Mouse (Mus musculus) limb, embryonic 14.5 days (tissue): ENCODE measurements around the gene Shroom4. TPM values are rescaled to one million over a fixed set of nuclear protein-coding genes. Genes with fewer than 3 reads are reported as not detected.

Experiments
- ATAC-seq: fragments of 200-750 bp; cut with Nextera tagmentation; 2 replicates; pipeline ENCODE4 v1.8.0; 2017; ENCODE audit warnings: low read depth, moderate number of reproducible peaks, moderate TSS enrichment; ENCODE audit not compliant: low FRiP score
- DNase-seq: peaks from one replicate; pipeline ENCODE4 v3.0.0-alpha.2; 2015; ENCODE audit warnings: low spot score
- H3K27ac ChIP-seq: fragments of 300-500 bp; sonication (generic); replicated peaks from 2 replicates; pipeline ENCODE4 v1.5.1; 2014; ENCODE audit warnings: low read depth, mild to moderate bottlenecking, low read length, moderate library complexity, mixed read lengths
- H3K27me3 ChIP-seq: fragments of 300-500 bp; sonication (generic); 2 replicates; pipeline ENCODE4 v1.6.1; 2014; ENCODE audit warnings: low read length, mixed read lengths; ENCODE audit not compliant: control insufficient read depth, insufficient read depth
- H3K36me3 ChIP-seq: fragments of 300-500 bp; sonication (generic); 2 replicates; pipeline ENCODE4 v1.6.1; 2014; ENCODE audit warnings: mild to moderate bottlenecking, low read length, moderate library complexity, mixed read lengths; ENCODE audit not compliant: control insufficient read depth, insufficient read depth
- H3K4me1 ChIP-seq: fragments of 300-500 bp; sonication (generic); 2 replicates; pipeline ENCODE4 v1.6.1; 2014; ENCODE audit warnings: antibody characterized with exemption, low read length, mixed read lengths; ENCODE audit not compliant: control insufficient read depth, insufficient read depth
- H3K4me2 ChIP-seq: fragments of 300-500 bp; sonication (generic); replicated peaks from 2 replicates; pipeline ENCODE4 v1.6.1; 2014; ENCODE audit warnings: low read depth, mild to moderate bottlenecking, low read length, moderate library complexity; ENCODE audit not compliant: severe bottlenecking
- H3K4me3 ChIP-seq: fragments of 300-500 bp; sonication (generic); replicated peaks from 2 replicates; pipeline ENCODE4 v1.5.1; 2014; ENCODE audit warnings: low read length
- H3K9ac ChIP-seq: fragments of 300-500 bp; sonication (generic); 2 replicates; pipeline ENCODE4 v1.6.1; 2014; ENCODE audit warnings: mild to moderate bottlenecking, low read depth, low read length, moderate library complexity; ENCODE audit not compliant: severe bottlenecking
- H3K9me3 ChIP-seq: fragments of 300-500 bp; sonication (generic); 2 replicates; pipeline ENCODE4 v1.6.1; 2016; ENCODE audit warnings: low read length; ENCODE audit not compliant: control insufficient read depth
- POLR2A ChIP-seq: fragments of 200-500 bp; IDR thresholded peaks from 2 replicates; pipeline ENCODE4 v1.8.0; 2012; ENCODE audit warnings: inconsistent platforms, mild to moderate bottlenecking, moderate library complexity, borderline replicate concordance; ENCODE audit not compliant: insufficient read depth, insufficient read length; ENCODE audit errors: extremely low read depth
- WGBS: fragments of 180-500 bp; shearing (Covaris S2); extraction: QIAGEN DNeasy Blood & Tissue Kit; methylation state at CpG from one replicate; pipeline ENCODE4 v1.1.7; 2014; 5-methylcytosine and 5-hydroxymethylcytosine counted together
- polyA plus RNA-seq, 2 experiments: library from polyadenylated mRNA; depleted of rRNA in 1 of 2; stranded (reverse) in 1 of 2; unstranded in 1 of 2; fragments of >200 nt; fragmentation: Nextera tagmentation in 1 of 2; extraction: Ambion mirVana in 1 of 2; gene quantifications; 2 replicates each; pipeline versions ENCODE4 v1.2.1 to v1.2.3; 2012 to 2014

The Shroom4 gene
- polyA plus RNA-seq (2012; rRNA removed) = 6.8 and 8.1 TPM in 2 replicates
- 7.3 and 10.1 TPM in 2 replicates for polyA plus RNA-seq (2014; fragmentation: Nextera tagmentation; extraction: Ambion mirVana)

GRCm38 (mm10) chrX:6399626-6400397 lies at the start of gene Shroom4:
TSS of gene Shroom4 (plus strand) at chrX:6399854.
- H3K27me3 ChIP-seq = no peaks in the 10 kb centered on the region
- no peaks in the 10 kb centered on the region for H3K9me3 ChIP-seq
- H3K4me3 ChIP-seq = peak within 1 kb of the TSS; percentile 57
- H3K27ac ChIP-seq = peak within 1 kb of the TSS; percentile 84
- H3K9ac ChIP-seq = peak within 1 kb of the TSS; percentile 68
- H3K36me3 ChIP-seq = no peaks in the 10 kb centered on the region
- ATAC-seq (peak; percentile 97), DNase-seq (peak; percentile 90)
- peak within 1 kb of the TSS; percentile 46 for H3K4me2 ChIP-seq
- no peak for TF ChIP-seq POLR2A
- peaks cover 7% of the 10 kb centered on the region for H3K4me1 ChIP-seq
- WGBS = 9% methylated on average over 39 of the region's 55 CpGs

- Histone ChIP-seq H3K9ac (no peak overlapping the region), H3K36me3 (no peaks in the 10 kb centered on the region), H3K4me3 (no peak overlapping the region), H3K27me3 (no peaks in the 10 kb centered on the region), H3K9me3 (no peaks in the 10 kb centered on the region), H3K4me1 (no peaks in the 10 kb centered on the region), H3K27ac (no peak overlapping the region), H3K4me2 (no peak overlapping the region)
- DNase-seq = no peak
- no peak for TF ChIP-seq POLR2A
- ATAC-seq = no peak
- WGBS = 70% methylated on average over 3 of the region's 3 CpGs
Observed at GRCm38 (mm10) chrX:6356876-6357275, 42.8 kb upstream of the Shroom4 start.

DNA sequence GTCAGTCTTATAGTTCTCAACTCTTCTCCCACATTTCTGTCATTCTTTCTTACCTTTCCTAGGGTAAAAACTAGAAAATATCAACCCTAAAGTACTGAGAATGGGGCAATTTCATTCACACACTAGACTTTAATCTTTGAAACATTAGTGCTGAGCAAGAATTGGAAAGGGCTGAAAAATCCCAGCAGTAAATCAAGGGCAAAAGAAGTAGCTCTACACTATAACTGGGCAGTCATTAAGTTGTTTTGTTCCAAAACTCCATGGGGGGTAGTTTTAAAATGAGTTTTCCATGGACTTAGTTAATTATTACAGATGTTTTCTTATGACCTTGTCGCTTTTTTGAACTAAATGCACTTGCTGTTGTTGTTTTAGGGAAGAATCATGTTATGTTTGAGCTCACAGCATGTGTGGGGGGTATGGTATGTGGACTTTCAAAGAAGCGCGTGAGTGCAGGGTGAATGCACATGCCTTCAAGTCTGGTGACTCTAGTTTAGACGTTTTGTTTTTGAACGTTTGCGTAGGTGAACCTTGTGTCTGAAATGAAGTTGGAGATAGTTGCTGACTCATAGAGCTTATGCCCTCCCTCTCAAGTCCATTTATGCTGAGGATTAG lies 42.0 kb upstream of the Shroom4 start:
- ATAC-seq = no peak
- Histone ChIP-seq H3K9ac (no peak overlapping the region), H3K9me3 (no peaks in the 10 kb centered on the region), H3K27me3 (no peaks in the 10 kb centered on the region), H3K36me3 (no peaks in the 10 kb centered on the region), H3K4me2 (no peak overlapping the region), H3K4me3 (no peak overlapping the region), H3K27ac (no peak overlapping the region), H3K4me1 (no peaks in the 10 kb centered on the region)
- no peak for TF ChIP-seq POLR2A
- no peak for DNase-seq
- WGBS = 54% methylated on average over 6 of the region's 6 CpGs

GRCm38 (mm10) chrX:6368822-6369221 lies 30.8 kb upstream of the Shroom4 start:
- 79% methylated on average over 1 of the region's 1 CpGs for WGBS
- H3K27ac ChIP-seq = no peak overlapping the region
- no peak for ATAC-seq
- no peak overlapping the region for H3K9ac ChIP-seq
- DNase-seq = no peak
- H3K4me1 ChIP-seq = no peaks in the 10 kb centered on the region
- no peak for TF ChIP-seq POLR2A
- H3K9me3 ChIP-seq = no peaks in the 10 kb centered on the region
- H3K4me2 ChIP-seq = no peak overlapping the region
- no peak overlapping the region for H3K4me3 ChIP-seq
- no peaks in the 10 kb centered on the region for H3K27me3 ChIP-seq
- no peaks in the 10 kb centered on the region for H3K36me3 ChIP-seq

DNA sequence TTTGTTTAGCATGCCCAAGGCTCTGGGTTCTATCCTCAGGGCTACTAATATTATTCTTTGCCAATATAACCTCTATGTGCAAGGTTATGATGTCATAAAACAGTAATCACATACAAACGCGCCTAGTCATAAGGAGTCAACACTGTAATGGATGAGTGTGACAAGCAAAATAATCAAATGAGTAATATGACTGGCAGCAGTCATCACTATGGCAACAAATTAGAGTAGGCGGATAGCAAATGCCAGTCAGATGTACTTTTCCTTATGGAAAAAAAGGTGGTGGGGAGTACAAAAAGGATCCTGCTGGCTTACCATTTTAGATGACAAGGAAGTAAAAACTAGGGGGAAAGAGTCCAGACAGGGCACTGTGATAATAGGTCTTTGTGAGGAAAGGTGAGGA lies 28.9 kb upstream of the Shroom4 start:
- no peak overlapping the region for H3K4me2 ChIP-seq
- H3K9ac ChIP-seq = no peak overlapping the region
- no peak overlapping the region for H3K4me3 ChIP-seq
- WGBS = 84% methylated on average over 3 of the region's 3 CpGs
- no peak for TF ChIP-seq POLR2A
- ATAC-seq (no peak), DNase-seq (no peak)
- no peaks in the 10 kb centered on the region for H3K27me3 ChIP-seq
- no peaks in the 10 kb centered on the region for H3K4me1 ChIP-seq
- no peaks in the 10 kb centered on the region for H3K9me3 ChIP-seq
- no peaks in the 10 kb centered on the region for H3K36me3 ChIP-seq
- H3K27ac ChIP-seq = no peak overlapping the region
